Mouse (Mus musculus) small intestine, adult 2 months (tissue): ENCODE data around the gene Sobp. TPM values are rescaled to one million over a fixed set of nuclear protein-coding genes. Genes with fewer than 3 reads are reported as not detected.

Source experiments
- H3K27ac ChIP-seq: fragments of 200-500 bp; 2 replicates; pipeline ENCODE4 v1.5.1; 2012; ENCODE audit warnings: low read depth, low read length, control low read depth, inconsistent platforms; ENCODE audit not compliant: insufficient read depth
- H3K27me3 ChIP-seq: fragments of 200-500 bp; 2 replicates; pipeline ENCODE4 v1.6.1; 2012; ENCODE audit warnings: mild to moderate bottlenecking, moderate library complexity, low read length, inconsistent platforms; ENCODE audit not compliant: control insufficient read depth, insufficient read depth
- H3K36me3 ChIP-seq: fragments of 200-500 bp; 2 replicates; pipeline ENCODE4 v1.6.1; 2012; ENCODE audit warnings: mild to moderate bottlenecking, low read length, control low read depth, inconsistent platforms; ENCODE audit not compliant: control insufficient read depth, insufficient read depth
- H3K4me1 ChIP-seq: fragments of 200-500 bp; 2 replicates; pipeline ENCODE4 v1.6.1; 2012; ENCODE audit warnings: low read length, inconsistent platforms, mixed read lengths; ENCODE audit not compliant: control insufficient read depth, insufficient read depth, insufficient read length
- H3K4me3 ChIP-seq: fragments of 200-500 bp; 2 replicates; pipeline ENCODE4 v1.5.1; 2012; ENCODE audit warnings: low read depth, mild to moderate bottlenecking, control low read depth, inconsistent platforms, low read length, moderate library complexity
- CTCF ChIP-seq: fragments of 200-500 bp; IDR thresholded peaks from 2 replicates; pipeline ENCODE4 v1.5.1; 2012; ENCODE audit warnings: low read depth, mild to moderate bottlenecking, control low read depth, inconsistent platforms, low read length, moderate library complexity, mixed read lengths; ENCODE audit not compliant: insufficient replicate concordance, insufficient read length; ENCODE audit errors: extremely low read depth
- POLR2A ChIP-seq: fragments of 200-500 bp; IDR thresholded peaks from 2 replicates; pipeline ENCODE4 v1.6.1; 2012; ENCODE audit warnings: low read depth, mild to moderate bottlenecking, control low read depth, inconsistent platforms, low read length, moderate library complexity
- WGBS: fragments of 180-500 bp; shearing (Covaris S2); methylation state at CpG from one replicate; pipeline ENCODE4 v1.1.7; 2018; 5-methylcytosine and 5-hydroxymethylcytosine counted together
- polyA plus RNA-seq: library from polyadenylated mRNA; depleted of rRNA; stranded (reverse); fragments of >200 nt; gene quantifications from 2 replicates; pipeline ENCODE4 v1.2.3, GENCODE M21; 2012

Sobp gene
- polyA plus RNA-seq, 1 experiment = 0.79 TPM

GRCm38 (mm10) chr10:43065331-43065730, 109.0 kb downstream of the Sobp start:
- Histone ChIP-seq H3K36me3 (no peaks in the 10 kb centered on the region), H3K27ac (no peak overlapping the region), H3K27me3 (no peaks in the 10 kb centered on the region), H3K4me3 (no peak overlapping the region), H3K4me1 (no peaks in the 10 kb centered on the region)
- TF ChIP-seq CTCF = no peak
- no peak for TF ChIP-seq POLR2A
- 77% methylated on average over 7 of the region's 7 CpGs for WGBS

- Histone ChIP-seq H3K27ac (no peak overlapping the region), H3K4me3 (no peak overlapping the region), H3K4me1 (no peaks in the 10 kb centered on the region), H3K27me3 (no peaks in the 10 kb centered on the region), H3K36me3 (no peaks in the 10 kb centered on the region)
- TF ChIP-seq CTCF (no peak), POLR2A (no peak)
- 88% methylated on average over 11 of the region's 11 CpGs for WGBS
Measured at GRCm38 (mm10) chr10:43061519-43062105, 112.7 kb downstream of the Sobp start.

GRCm38 (mm10) chr10:43055405-43055804, 118.9 kb downstream of the Sobp start:
- H3K27me3 ChIP-seq = no peaks in the 10 kb centered on the region
- no peaks in the 10 kb centered on the region for H3K36me3 ChIP-seq
- H3K27ac ChIP-seq = no peak overlapping the region
- 86% methylated on average over 2 of the region's 2 CpGs for WGBS
- H3K4me3 ChIP-seq = no peak overlapping the region
- no peaks in the 10 kb centered on the region for H3K4me1 ChIP-seq
- no peak for TF ChIP-seq CTCF
- TF ChIP-seq POLR2A = no peak

- Histone ChIP-seq H3K4me1 (no peaks in the 10 kb centered on the region), H3K4me3 (no peak overlapping the region), H3K36me3 (no peaks in the 10 kb centered on the region), H3K27ac (no peak overlapping the region), H3K27me3 (no peaks in the 10 kb centered on the region)
- TF ChIP-seq POLR2A = no peak
- TF ChIP-seq CTCF = no peak
- WGBS = 59% methylated on average over 8 of the region's 8 CpGs
Measured at GRCm38 (mm10) chr10:43054776-43055175, 119.6 kb downstream of the Sobp start.

- Histone ChIP-seq H3K27me3 (no peaks in the 10 kb centered on the region), H3K36me3 (no peaks in the 10 kb centered on the region), H3K4me3 (no peak overlapping the region), H3K4me1 (no peaks in the 10 kb centered on the region), H3K27ac (no peak overlapping the region)
- TF ChIP-seq CTCF = no peak
- no peak for TF ChIP-seq POLR2A
- WGBS = 73% methylated on average over 10 of the region's 10 CpGs
Measured at GRCm38 (mm10) chr10:43053861-43054560, 120.3 kb downstream of the Sobp start.

GRCm38 (mm10) chr10:43052462-43052861, 121.9 kb downstream of the Sobp start:
- WGBS = 53% methylated on average over 5 of the region's 5 CpGs
- H3K4me1 ChIP-seq = no peaks in the 10 kb centered on the region
- no peaks in the 10 kb centered on the region for H3K36me3 ChIP-seq

GRCm38 (mm10) chr10:43047804-43048348, 126.5 kb downstream of the Sobp start:
- TF ChIP-seq CTCF (no peak), POLR2A (no peak)
- H3K27ac ChIP-seq = no peak overlapping the region
- H3K4me1 ChIP-seq = no peaks in the 10 kb centered on the region
- H3K27me3 ChIP-seq = no peaks in the 10 kb centered on the region
- 45% methylated on average over 6 of the region's 6 CpGs for WGBS
- no peaks in the 10 kb centered on the region for H3K36me3 ChIP-seq
- no peak overlapping the region for H3K4me3 ChIP-seq

More at GRCm38 (mm10) chr10:43052462-43052861, 121.9 kb downstream of the Sobp start:
- H3K4me3 ChIP-seq = no peak overlapping the region
- H3K27me3 ChIP-seq = no peaks in the 10 kb centered on the region
- TF ChIP-seq CTCF (no peak), POLR2A (no peak)
- no peak overlapping the region for H3K27ac ChIP-seq
